In genomic region chr7:35322732-35323420, GRCm38 (mm10) we compare ENCODE assay signal across 8 mouse cellular contexts. TPM values are rescaled to one million over a fixed set of nuclear protein-coding genes. Genes with fewer than 3 reads are reported as not detected.
DNase-seq lines count a peak whose midpoint lies in the region; ATAC-seq and TF ChIP-seq lines count a peak whose summit lies in the region.

No protein-coding gene starts in this region.

- no peak for TF ChIP-seq CTCF in forebrain, postnatal 0 days (IDR thresholded peaks at IDR 0.05; ENCODE audit: low read depth)

- H3K4me3 ChIP-seq in heart, embryonic 13.5 days: 0 out of 2 replicates have a peak overlapping the region, but pooled peaks have one; percentile 2
- no peak overlapping the region for H3K4me3 ChIP-seq in forebrain, postnatal 0 days (ENCODE audit: low read depth, low read length)
- no peak overlapping the region for H3K4me3 ChIP-seq in midbrain, embryonic 13.5 days (replicated peaks)

- H3K9ac ChIP-seq in heart, embryonic 13.5 days: peak overlapping the region; percentile 65
- 0 out of 2 replicates have a peak overlapping the region, but pooled peaks have one; percentile 10 for H3K9ac ChIP-seq in forebrain, postnatal 0 days
- H3K9ac ChIP-seq in midbrain, embryonic 13.5 days (replicated peaks): 0 out of 2 replicates have a peak overlapping the region, but pooled peaks have one; percentile 25

- no peaks in the 10 kb centered on the region for H3K27me3 ChIP-seq in heart, embryonic 13.5 days (replicated peaks)
- no peaks in the 10 kb centered on the region for H3K27me3 ChIP-seq in forebrain, postnatal 0 days (ENCODE audit: insufficient read depth, low read length)
- no peaks in the 10 kb centered on the region for H3K27me3 ChIP-seq in midbrain, embryonic 13.5 days

- H3K36me3 ChIP-seq in heart, embryonic 13.5 days: no peaks in the 10 kb centered on the region
- no peaks in the 10 kb centered on the region for H3K36me3 ChIP-seq in forebrain, postnatal 0 days (ENCODE audit: insufficient read depth)
- no peaks in the 10 kb centered on the region for H3K36me3 ChIP-seq in midbrain, embryonic 13.5 days

- 10% methylated on average over 11 of the region's 13 CpGs for WGBS in heart, embryonic 13.5 days
- 8% methylated on average over 11 of the region's 13 CpGs for WGBS in forebrain, postnatal 0 days
- 3% methylated on average over 11 of the region's 13 CpGs for WGBS in midbrain, embryonic 13.5 days

- peak overlapping the region; percentile 41 for H3K4me2 ChIP-seq in heart, embryonic 13.5 days
- H3K4me2 ChIP-seq in forebrain, postnatal 0 days (ENCODE audit: low read depth): peak overlapping the region; percentile 24
- H3K4me2 ChIP-seq in midbrain, embryonic 13.5 days (replicated peaks): peak overlapping the region; percentile 34

- DNase-seq in heart, adult 8-10 months (ENCODE audit: low spot score): no peak
- peak; percentile 91 for DNase-seq in R1 (ENCODE audit: low read depth, low spot score)
- peak; percentile 24 for DNase-seq in forebrain, postnatal 0 days
- DNase-seq in left cerebral cortex, adult 9 months (ENCODE audit: low spot score in 2 of 2): no peak
- no peak for DNase-seq in frontal cortex, postnatal 10 days (ENCODE audit: low spot score in 2 of 2)

- H3K27ac ChIP-seq in heart, embryonic 13.5 days (replicated peaks): no peak overlapping the region
- no peak overlapping the region for H3K27ac ChIP-seq in forebrain, postnatal 0 days (ENCODE audit: low read depth, low read length)
- H3K27ac ChIP-seq in midbrain, embryonic 13.5 days: 0 out of 2 replicates have a peak overlapping the region, but pooled peaks have one; percentile 25

- peaks cover 6% of the 10 kb centered on the region; the same call in 1 of the 2 replicates for H3K4me1 ChIP-seq in heart, embryonic 13.5 days
- H3K4me1 ChIP-seq in forebrain, postnatal 0 days (ENCODE audit: insufficient read depth): peaks cover 6% of the 10 kb centered on the region
- peaks cover 12% of the 10 kb centered on the region for H3K4me1 ChIP-seq in midbrain, embryonic 13.5 days (replicated peaks)

- no peak for ATAC-seq in heart, embryonic 13.5 days (ENCODE audit: extremely low read depth, insufficient number of reproducible peaks, low FRiP score, low TSS enrichment)
- peak; percentile 28; the same call in 1 of the 2 replicates for ATAC-seq in forebrain, postnatal 0 days
- 0 out of 2 replicates have a peak, but pooled peaks have one; percentile 20 for ATAC-seq in midbrain, embryonic 13.5 days
- ATAC-seq in megakaryocyte progenitor cell, adult 5-6 weeks (replicated peaks; ENCODE audit: poor library complexity): no peak

- H3K9me3 ChIP-seq in heart, embryonic 13.5 days: no peaks in the 10 kb centered on the region
- H3K9me3 ChIP-seq in forebrain, postnatal 0 days (ENCODE audit: low read length): no peaks in the 10 kb centered on the region
- H3K9me3 ChIP-seq in midbrain, embryonic 13.5 days: no peaks in the 10 kb centered on the region

RNA-seq across cellular contexts. Expression of gene Gpatch1, which starts 4.6 kb away (rescaled TPM):
- 11.0 and 11.4 TPM in 2 replicates for polyA plus RNA-seq in heart, embryonic 13.5 days (2015; fragmentation: Nextera tagmentation; extraction: Ambion mirVana)
- total RNA-seq in heart, adult 8-10 months (2022): 10 to 100 TPM; 10.6 to 12.8 (median 12.2) TPM
- total RNA-seq in forebrain, postnatal 0 days (2014; rRNA removed): 14.6 and 15.3 TPM in 2 replicates
- polyA plus RNA-seq in forebrain, postnatal 0 days (2015; fragmentation: Nextera tagmentation; extraction: Ambion mirVana): 16.2 and 21.9 TPM in 2 replicates
- polyA plus RNA-seq in midbrain, embryonic 13.5 days (2015; fragmentation: Nextera tagmentation; extraction: Ambion mirVana): 21.4 and 23.6 TPM in 2 replicates
- 12.2 and 13.0 TPM in 2 replicates for total RNA-seq in megakaryocyte progenitor cell, adult 5-6 weeks (2015)
- 14.0 and 17.2 TPM in 2 replicates for total RNA-seq in megakaryocyte progenitor cell, adult 5-6 weeks (2017)

RNA-seq across cellular contexts. Expression of gene Rhpn2, which starts 11.1 kb away (rescaled TPM):
- 5.3 and 6.0 TPM in 2 replicates for polyA plus RNA-seq in heart, embryonic 13.5 days (2015; fragmentation: Nextera tagmentation; extraction: Ambion mirVana)
- 1 to 10 TPM; 4.3 to 4.8 (median 4.6) TPM for total RNA-seq in heart, adult 8-10 months (2022)
- total RNA-seq in forebrain, postnatal 0 days (2014; rRNA removed): 2.0 and 3.3 TPM in 2 replicates
- 0.99 and 1.6 TPM in 2 replicates for polyA plus RNA-seq in forebrain, postnatal 0 days (2015; fragmentation: Nextera tagmentation; extraction: Ambion mirVana)
- 1.3 and 1.5 TPM in 2 replicates for polyA plus RNA-seq in midbrain, embryonic 13.5 days (2015; fragmentation: Nextera tagmentation; extraction: Ambion mirVana)
- total RNA-seq in megakaryocyte progenitor cell, adult 5-6 weeks (2015): not detected in 2 replicates
- 0.10 TPM in 1 of 2 replicates, not detected in the other for total RNA-seq in megakaryocyte progenitor cell, adult 5-6 weeks (2017)

Comparison
In these comparisons a context has a peak if more than half of its experiments do, and no peak if none do; other contexts are left out.
1. ATAC-seq: peak in forebrain, postnatal 0 days (single experiment) and midbrain, embryonic 13.5 days (single experiment); none in heart, embryonic 13.5 days (single experiment) and megakaryocyte progenitor cell, adult 5-6 weeks (single experiment).
2. H3K9ac ChIP-seq: peak in every context shown above with its lines; median percentile 65 in heart, embryonic 13.5 days; 25 in midbrain, embryonic 13.5 days; 10 in forebrain, postnatal 0 days.
3. DNase-seq: peak in R1 (single experiment) and forebrain, postnatal 0 days (single experiment); none in heart, adult 8-10 months (single experiment), left cerebral cortex, adult 9 months (0 of 2) and frontal cortex, postnatal 10 days (0 of 2).
4. Peak in every context shown above with its lines, with median percentiles within 50 percentile points of each other: H3K4me2 ChIP-seq.